Mouse (Mus musculus): Measurements from ENCODE around the gene Twf1.

The Twf1 gene

GRCm38 (mm10) chr15:94589219-94590075 is at the start of gene Twf1:
Gene Twf1, minus strand, starts transcription at chr15:94589889.
- peak; percentile 97 for DNase-seq (ENCODE audit: low spot score)

GRCm38 (mm10) chr15:94639126-94639525 is 49.4 kb upstream of the Twf1 start:
- DNase-seq (ENCODE audit: low spot score): no peak

- DNase-seq (ENCODE audit: low spot score): no peak
These were observed 48.5 kb upstream of the Twf1 start for GRCm38 (mm10) chr15:94638207-94638606.

GRCm38 (mm10) chr15:94634524-94634923 is 44.8 kb upstream of the Twf1 start:
- DNase-seq (ENCODE audit: low spot score): no peak

GRCm38 (mm10) chr15:94630553-94630952 is 40.9 kb upstream of the Twf1 start:
- DNase-seq (ENCODE audit: low spot score): no peak

- peak; percentile 49 for DNase-seq (ENCODE audit: low spot score)
These were observed 39.3 kb upstream of the Twf1 start, which contains the start of gene Tmem117 for GRCm38 (mm10) chr15:94628830-94629601. Gene Tmem117, plus strand, starts transcription at chr15:94629232.

GRCm38 (mm10) chr15:94628463-94628829 is 38.8 kb upstream of the Twf1 start:
- DNase-seq (ENCODE audit: low spot score): no peak

- DNase-seq (ENCODE audit: low spot score): no peak
These were observed 31.2 kb upstream of the Twf1 start for GRCm38 (mm10) chr15:94620909-94621308.

- DNase-seq (ENCODE audit: low spot score): no peak
These were observed 26.3 kb upstream of the Twf1 start for GRCm38 (mm10) chr15:94616036-94616435.

- no peak for DNase-seq (ENCODE audit: low spot score)
These were observed 18.1 kb upstream of the Twf1 start for GRCm38 (mm10) chr15:94607768-94608167.

GRCm38 (mm10) chr15:94602441-94602840 is 12.8 kb upstream of the Twf1 start:
- DNase-seq (ENCODE audit: low spot score): no peak

GRCm38 (mm10) chr15:94601339-94601738 is 11.7 kb upstream of the Twf1 start:
- DNase-seq (ENCODE audit: low spot score): peak; percentile 39

GRCm38 (mm10) chr15:94600145-94600707 is 10.5 kb upstream of the Twf1 start:
- DNase-seq (ENCODE audit: low spot score): no peak

- DNase-seq (ENCODE audit: low spot score): no peak
These were observed 3.9 kb upstream of the Twf1 start for GRCm38 (mm10) chr15:94593586-94593985.

- DNase-seq (ENCODE audit: low spot score): no peak
These were observed 1.7 kb upstream of the Twf1 start for GRCm38 (mm10) chr15:94591356-94591755.

GRCm38 (mm10) chr15:94590083-94590482 is 394 bp upstream of the Twf1 start:
- no peak for DNase-seq (ENCODE audit: low spot score)

- no peak for DNase-seq (ENCODE audit: low spot score)
These were observed 1.6 kb downstream of the Twf1 start for GRCm38 (mm10) chr15:94587826-94588715.

- DNase-seq (ENCODE audit: low spot score): no peak
These were observed 5.0 kb downstream of the Twf1 start for GRCm38 (mm10) chr15:94584738-94585137.

- DNase-seq (ENCODE audit: low spot score): no peak
These were observed 6.5 kb downstream of the Twf1 start for GRCm38 (mm10) chr15:94583153-94583552.

- DNase-seq (ENCODE audit: low spot score): no peak
These were observed 7.6 kb downstream of the Twf1 start for GRCm38 (mm10) chr15:94582000-94582593.

GRCm38 (mm10) chr15:94574566-94575268 is 15.0 kb downstream of the Twf1 start:
- no peak for DNase-seq (ENCODE audit: low spot score)
